Mouse (Mus musculus) ovary, postnatal 14 days (tissue): ENCODE measurements around the gene Cklf.
"Not testable (repeated sequence)": the region's sequence is repeated elsewhere in the genome, so short reads cannot be mapped to it uniquely, and the experiment has no call there.

Experiments
- DNase-seq: peaks from one replicate; pipeline ENCODE4 v3.0.0; 2022; ENCODE audit warnings: low spot score

The Cklf gene

GRCm38 (mm10) chr8:104264271-104264935 lies 13.7 kb downstream of the Cklf start:
- DNase-seq = not testable (repeated sequence)

GRCm38 (mm10) chr8:104268368-104268767 lies 17.7 kb downstream of the Cklf start:
- DNase-seq = no peak

GRCm38 (mm10) chr8:104268937-104269440 lies 18.3 kb downstream of the Cklf start:
- no peak for DNase-seq

- DNase-seq = not testable (repeated sequence)
Measured at GRCm38 (mm10) chr8:104293081-104293480, 42.4 kb downstream of the Cklf start, which contains the start of gene Cmtm2a. Gene Cmtm2a, minus strand, starts transcription at chr8:104293181.

GRCm38 (mm10) chr8:104294396-104294795 lies 43.7 kb downstream of the Cklf start:
- DNase-seq = no peak

GRCm38 (mm10) chr8:104301577-104301976 lies 50.9 kb downstream of the Cklf start:
- not testable (repeated sequence) for DNase-seq

GRCm38 (mm10) chr8:104302536-104302935 lies 51.9 kb downstream of the Cklf start:
- not testable (repeated sequence) for DNase-seq

- no peak for DNase-seq
Measured at GRCm38 (mm10) chr8:104304962-104305361, 54.3 kb downstream of the Cklf start.

- DNase-seq = not testable (repeated sequence)
Measured at GRCm38 (mm10) chr8:104308341-104308740, 57.7 kb downstream of the Cklf start.

- DNase-seq = not testable (repeated sequence)
Measured at GRCm38 (mm10) chr8:104309441-104310155, 58.9 kb downstream of the Cklf start, which contains the start of the genes Gm45711 and Cmtm1. Gene Gm45711, minus strand, starts transcription at chr8:104310081. Gene Cmtm1, minus strand, starts transcription at chr8:104310145.

- DNase-seq = not testable (repeated sequence)
Measured at GRCm38 (mm10) chr8:104312023-104312422, 61.4 kb downstream of the Cklf start.

- no peak for DNase-seq
Measured at GRCm38 (mm10) chr8:104313311-104313710, 62.6 kb downstream of the Cklf start.
